Mouse (Mus musculus): Measurements from ENCODE around the gene Asap2. TPM values are rescaled to one million over a fixed set of nuclear protein-coding genes. Genes with fewer than 3 reads are reported as not detected.
A peak's percentile ranks its signal among the peaks of the same experiment; 100 is the strongest.
"Not testable (repeated sequence)": the region's sequence is repeated elsewhere in the genome, so short reads cannot be mapped to it uniquely, and the experiment has no call there.

Gene Asap2
- polyA plus RNA-seq (2016; fragmentation: Nextera tagmentation; extraction: Ambion mirVana) = 13.8 and 14.1 TPM in 2 replicates

DNA sequence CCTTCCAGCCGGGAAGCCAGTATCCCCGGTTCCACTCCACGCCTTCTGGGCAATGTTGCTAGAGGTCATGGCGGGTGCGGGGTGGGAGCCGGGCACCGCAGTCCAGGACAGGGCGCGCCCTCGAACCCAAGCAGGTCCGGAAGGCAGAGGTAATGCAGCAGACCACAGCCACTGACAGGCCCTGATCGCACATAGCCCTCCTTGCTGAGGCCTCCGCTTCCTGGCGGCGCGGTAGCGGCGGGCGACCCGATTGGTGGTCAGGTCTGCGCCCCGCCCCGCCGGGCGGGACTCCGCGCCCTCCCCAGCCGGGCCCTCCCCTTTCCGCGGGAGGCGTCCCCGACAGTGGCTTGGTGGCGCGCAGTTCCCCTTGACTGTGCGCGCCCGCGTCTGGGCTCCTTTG lies at the start of gene Asap2:
TSS of gene Asap2 (plus strand) at position 328 of the 400 bp plus-strand sequence.
- Histone ChIP-seq H3K4me3 (peak within 1 kb of the TSS; percentile 64), H3K27ac (peak within 1 kb of the TSS; percentile 86)
- under 1% methylated on average over 32 of the region's 38 CpGs for WGBS
- not testable (repeated sequence) for H3K36me3 ChIP-seq; H3K9me3 ChIP-seq; H3K27me3 ChIP-seq (ENCODE audit: insufficient read depth, poor library complexity, severe bottlenecking); H3K4me1 ChIP-seq (replicated peaks)
- peak; percentile 14 for DNase-seq (ENCODE audit: low spot score)

DNA sequence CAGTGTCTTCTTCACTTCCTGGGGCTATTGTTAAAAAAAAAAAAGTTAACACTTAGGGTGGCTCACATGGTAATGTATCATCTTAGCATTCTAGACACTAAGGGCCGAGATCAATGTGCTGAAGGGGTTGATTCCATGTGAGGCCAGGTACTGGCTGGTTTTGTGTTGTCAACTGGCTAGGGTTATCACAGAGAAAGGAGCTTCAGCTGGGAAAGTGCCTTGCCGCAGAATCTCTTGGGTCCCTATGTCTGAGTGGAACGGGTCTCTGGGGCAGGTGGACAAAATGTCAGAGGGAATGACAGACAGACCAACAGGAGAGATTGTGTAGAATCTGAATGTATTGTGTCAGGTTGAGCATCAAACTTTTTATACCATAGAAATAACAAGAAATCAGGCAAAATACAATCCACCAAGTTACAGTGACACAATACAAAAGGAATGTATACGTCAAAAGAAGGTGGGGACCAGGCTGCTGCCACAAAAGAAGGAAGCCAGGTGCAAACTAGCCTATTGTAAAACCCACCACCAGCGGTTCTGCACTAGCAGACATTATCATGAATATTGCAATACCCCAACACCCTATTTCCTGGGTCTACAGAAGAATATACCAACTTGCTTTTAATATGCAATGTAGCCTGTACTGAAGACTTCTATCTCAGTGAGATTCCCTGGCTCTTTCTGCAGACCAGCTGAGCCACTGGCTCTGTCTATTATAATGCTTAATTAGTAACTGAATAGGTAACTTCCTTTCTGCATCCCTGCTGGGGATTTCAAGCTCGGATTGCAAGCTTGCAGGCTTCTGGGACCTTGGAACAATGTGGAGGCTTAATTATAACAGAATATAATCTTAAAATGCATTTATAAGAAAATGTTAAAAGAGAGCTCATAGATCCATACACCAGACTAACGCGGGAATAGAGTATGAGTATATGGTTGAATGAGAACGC lies 42.9 kb upstream of the Asap2 start:
- H3K9me3 ChIP-seq; H3K4me3 ChIP-seq; H3K4me1 ChIP-seq (replicated peaks); H3K27ac ChIP-seq; DNase-seq (ENCODE audit: low spot score); H3K36me3 ChIP-seq; H3K27me3 ChIP-seq (ENCODE audit: insufficient read depth, poor library complexity, severe bottlenecking): not testable (repeated sequence)
- WGBS = 72% methylated on average over 9 of the region's 9 CpGs

DNA sequence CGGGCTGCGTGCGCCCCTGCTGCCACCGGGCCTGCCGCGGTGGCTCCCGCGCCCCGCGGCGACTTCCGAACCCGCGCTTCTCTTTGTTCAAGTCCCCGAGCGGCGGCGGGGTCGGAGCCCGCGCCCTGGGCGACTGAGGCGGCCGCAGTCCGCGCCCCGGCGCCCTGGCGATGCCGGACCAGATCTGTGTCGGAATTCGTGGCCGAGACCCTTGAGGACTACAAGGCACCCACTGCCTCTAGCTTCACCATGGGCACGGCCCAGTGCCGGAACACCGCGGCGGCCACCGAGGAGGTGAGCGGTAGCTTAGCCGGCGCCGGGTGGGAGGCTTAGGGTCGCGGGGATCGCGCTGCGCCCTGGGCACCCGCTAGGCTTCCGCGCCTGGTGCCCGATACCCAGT lies 320 bp downstream of the Asap2 start:
- DNase-seq (ENCODE audit: low spot score) = peak; percentile 43
- not testable (repeated sequence) for H3K27me3 ChIP-seq (ENCODE audit: insufficient read depth, poor library complexity, severe bottlenecking); H3K9me3 ChIP-seq; H3K4me1 ChIP-seq (replicated peaks); H3K36me3 ChIP-seq
- H3K4me3 ChIP-seq = peak overlapping the region; percentile 64
- under 1% methylated on average over 52 of the region's 52 CpGs for WGBS
- H3K27ac ChIP-seq = peak overlapping the region; percentile 86

DNA sequence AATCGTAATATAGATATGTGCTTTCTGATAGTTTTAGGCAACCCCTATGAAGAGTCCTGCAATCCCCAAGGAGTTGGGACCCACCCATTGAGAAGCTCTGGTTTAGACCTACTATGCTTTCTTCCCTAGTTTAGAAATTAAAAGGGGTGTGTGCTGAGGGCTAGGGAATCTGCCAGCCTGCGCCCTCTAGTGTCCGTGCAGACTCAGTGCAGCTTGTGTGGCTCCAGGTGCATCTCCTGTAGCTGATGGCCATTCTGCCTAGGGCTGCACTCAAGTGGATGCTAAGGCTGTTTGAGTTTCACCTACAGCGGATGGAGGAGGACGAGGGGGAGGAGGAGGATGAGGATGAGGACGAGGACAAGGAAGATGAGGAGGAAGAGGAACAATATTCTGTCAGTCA lies 40.6 kb downstream of the Asap2 start:
- H3K9me3 ChIP-seq = peaks cover 66% of the 10 kb centered on the region
- WGBS = 58% methylated on average over 6 of the region's 6 CpGs

DNA sequence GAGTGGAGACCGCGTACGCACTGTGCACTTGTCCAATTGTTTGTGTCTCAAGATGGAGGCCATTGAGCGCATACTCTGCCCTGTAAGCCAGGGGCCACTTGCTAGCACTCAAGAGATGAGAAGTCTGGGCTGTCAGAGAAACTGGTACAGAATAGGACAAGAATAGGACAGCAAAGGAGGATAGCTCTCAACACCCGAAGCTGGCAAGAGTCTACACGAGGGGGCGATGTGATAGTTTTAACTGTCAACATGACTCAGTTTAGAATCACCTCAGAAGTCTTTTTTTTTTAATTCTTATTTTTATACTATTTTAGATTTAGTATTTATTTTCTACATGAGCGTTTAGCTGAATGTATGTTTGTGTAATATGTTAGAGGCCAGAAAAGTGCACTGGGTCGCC lies 56.5 kb downstream of the Asap2 start:
- peaks cover 17% of the 10 kb centered on the region; the same call in 1 of the 2 replicates for H3K9me3 ChIP-seq
- H3K27ac ChIP-seq; H3K27me3 ChIP-seq (ENCODE audit: insufficient read depth, poor library complexity, severe bottlenecking); DNase-seq (ENCODE audit: low spot score); H3K4me3 ChIP-seq; H3K36me3 ChIP-seq; H3K4me1 ChIP-seq (replicated peaks): not testable (repeated sequence)
- 95% methylated on average over 9 of the region's 9 CpGs for WGBS

More for the DNA sequence above, 40.6 kb downstream of the Asap2 start:
- not testable (repeated sequence) for DNase-seq (ENCODE audit: low spot score); H3K27me3 ChIP-seq (ENCODE audit: insufficient read depth, poor library complexity, severe bottlenecking); H3K27ac ChIP-seq; H3K4me1 ChIP-seq (replicated peaks); H3K4me3 ChIP-seq
- peaks cover 30% of the 10 kb centered on the region for H3K36me3 ChIP-seq

DNA sequence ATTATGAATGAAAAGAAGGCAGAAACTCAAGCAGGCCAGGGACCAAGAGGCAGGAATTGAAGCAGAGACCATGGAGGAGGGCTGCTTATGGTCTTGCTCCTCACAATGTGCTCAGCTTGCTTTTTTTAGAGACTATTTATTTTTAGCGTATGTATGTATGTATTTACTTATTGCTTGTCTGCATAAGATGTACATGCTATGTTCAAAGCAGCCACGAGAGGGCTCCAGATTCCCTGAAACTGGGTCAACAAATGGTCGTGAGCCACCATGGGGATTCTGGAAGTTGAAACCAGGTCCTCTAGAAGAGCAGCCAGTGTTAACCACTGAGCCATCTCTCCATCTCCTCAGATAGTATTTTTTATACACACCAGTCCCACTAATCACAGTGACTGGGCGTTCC lies 85.5 kb downstream of the Asap2 start:
- H3K27me3 ChIP-seq (ENCODE audit: insufficient read depth, poor library complexity, severe bottlenecking); H3K36me3 ChIP-seq; H3K9me3 ChIP-seq; H3K27ac ChIP-seq; H3K4me3 ChIP-seq; H3K4me1 ChIP-seq (replicated peaks): not testable (repeated sequence)
- WGBS = 45% methylated on average over 4 of the region's 4 CpGs
- peak; percentile 38 for DNase-seq (ENCODE audit: low spot score)

DNA sequence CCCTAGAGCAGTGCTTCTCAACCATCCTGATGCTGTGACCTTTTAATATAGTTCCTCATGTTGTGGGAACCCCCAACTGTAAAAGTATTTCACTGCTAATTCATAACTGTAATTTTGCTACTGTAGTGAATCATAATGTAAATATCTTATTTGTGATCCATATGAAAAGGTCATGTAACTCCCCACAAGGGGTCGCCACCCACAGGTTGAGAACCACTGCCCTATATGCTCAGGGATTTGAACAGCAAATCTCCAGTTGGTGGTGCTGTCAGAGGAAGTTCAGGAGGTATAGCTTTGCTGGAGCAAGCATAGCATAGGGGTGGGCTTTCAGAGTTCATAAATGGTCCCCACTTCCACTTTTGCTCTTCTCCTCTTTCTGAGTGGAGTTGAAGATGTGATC lies 99.9 kb downstream of the Asap2 start:
- H3K27ac ChIP-seq; DNase-seq (ENCODE audit: low spot score); H3K27me3 ChIP-seq (ENCODE audit: insufficient read depth, poor library complexity, severe bottlenecking); H3K4me1 ChIP-seq (replicated peaks); H3K36me3 ChIP-seq; H3K4me3 ChIP-seq; H3K9me3 ChIP-seq: not testable (repeated sequence)
- 16% methylated on average over 1 of the region's 1 CpGs for WGBS

DNA sequence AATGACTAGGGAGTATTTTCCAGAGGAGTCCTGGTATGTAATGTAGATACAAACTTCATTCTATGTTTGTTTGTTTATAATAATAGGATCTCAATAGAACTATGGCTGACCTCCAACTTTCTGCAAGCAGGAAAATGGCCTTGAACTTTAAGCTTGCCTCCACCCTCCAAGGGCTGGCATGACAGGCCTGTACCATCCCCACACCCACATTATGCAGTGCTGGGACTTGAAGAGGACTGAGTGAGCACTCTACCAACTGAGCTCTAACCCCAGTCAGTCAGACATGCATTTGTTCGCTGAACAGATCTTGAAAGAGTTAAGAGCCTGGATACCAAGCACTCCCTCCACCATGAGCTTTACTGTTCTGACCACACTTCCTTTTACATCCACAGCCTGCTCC lies 102.2 kb downstream of the Asap2 start:
- not testable (repeated sequence) for H3K36me3 ChIP-seq; H3K4me1 ChIP-seq (replicated peaks); H3K27me3 ChIP-seq (ENCODE audit: insufficient read depth, poor library complexity, severe bottlenecking); DNase-seq (ENCODE audit: low spot score); H3K9me3 ChIP-seq; H3K4me3 ChIP-seq; H3K27ac ChIP-seq
- WGBS = 79% methylated on average over 1 of the region's 1 CpGs

DNA sequence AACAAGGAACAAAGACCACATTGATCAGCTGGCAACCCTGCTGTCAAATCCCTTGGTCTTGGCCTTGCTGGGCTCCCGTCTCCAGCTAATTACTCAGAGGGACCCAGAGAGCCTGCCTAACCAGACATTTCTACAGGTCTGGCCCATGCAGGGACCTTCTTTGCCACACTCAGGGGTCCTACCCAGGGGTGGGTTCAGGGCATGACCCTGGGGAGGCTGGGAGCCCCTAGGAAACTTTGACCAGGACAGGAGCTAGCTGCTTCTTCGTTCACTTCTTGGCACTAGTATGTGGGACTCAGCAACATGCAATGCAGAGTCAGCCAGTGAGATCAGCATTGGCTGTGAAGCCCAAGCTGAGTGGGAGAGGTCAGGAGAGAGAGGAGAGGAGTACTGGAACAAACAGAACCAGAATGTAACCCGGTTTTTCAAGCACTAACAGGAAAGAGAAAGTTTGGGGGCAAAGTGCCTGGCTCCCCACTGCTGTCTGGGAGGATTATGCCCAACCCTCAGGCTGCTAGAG lies 107.6 kb downstream of the Asap2 start:
- not testable (repeated sequence) for H3K4me3 ChIP-seq; H3K27ac ChIP-seq; H3K9me3 ChIP-seq; H3K27me3 ChIP-seq (ENCODE audit: insufficient read depth, poor library complexity, severe bottlenecking); H3K36me3 ChIP-seq; H3K4me1 ChIP-seq (replicated peaks); DNase-seq (ENCODE audit: low spot score)
- 47% methylated on average over 3 of the region's 3 CpGs for WGBS

DNA sequence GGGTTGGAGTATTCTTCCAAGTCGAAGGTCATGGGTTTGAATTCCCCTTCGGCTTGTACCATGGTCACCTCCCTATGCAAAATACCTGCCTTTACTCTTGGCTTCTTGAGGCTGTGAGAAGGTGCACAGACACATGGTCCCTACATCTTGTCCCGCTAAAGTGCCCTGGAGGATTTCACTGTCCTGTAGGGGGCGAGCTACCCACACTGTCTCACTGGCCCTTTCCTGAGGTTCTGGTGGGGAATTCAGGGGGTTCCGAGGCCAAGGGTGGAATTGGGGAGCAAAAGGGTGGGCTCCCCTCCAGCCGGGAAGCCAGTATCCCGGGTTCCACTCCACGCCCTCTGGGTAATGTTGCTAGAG lies 120.8 kb downstream of the Asap2 start:
- 4% methylated on average over 8 of the region's 8 CpGs for WGBS
- H3K9me3 ChIP-seq; H3K36me3 ChIP-seq; H3K27me3 ChIP-seq (ENCODE audit: insufficient read depth, poor library complexity, severe bottlenecking); DNase-seq (ENCODE audit: low spot score): not testable (repeated sequence)
- Histone ChIP-seq H3K4me1 (replicated peaks) (peaks cover 18% of the 10 kb centered on the region), H3K27ac (peak overlapping the region; percentile 95), H3K4me3 (peak overlapping the region; percentile 87)

DNA sequence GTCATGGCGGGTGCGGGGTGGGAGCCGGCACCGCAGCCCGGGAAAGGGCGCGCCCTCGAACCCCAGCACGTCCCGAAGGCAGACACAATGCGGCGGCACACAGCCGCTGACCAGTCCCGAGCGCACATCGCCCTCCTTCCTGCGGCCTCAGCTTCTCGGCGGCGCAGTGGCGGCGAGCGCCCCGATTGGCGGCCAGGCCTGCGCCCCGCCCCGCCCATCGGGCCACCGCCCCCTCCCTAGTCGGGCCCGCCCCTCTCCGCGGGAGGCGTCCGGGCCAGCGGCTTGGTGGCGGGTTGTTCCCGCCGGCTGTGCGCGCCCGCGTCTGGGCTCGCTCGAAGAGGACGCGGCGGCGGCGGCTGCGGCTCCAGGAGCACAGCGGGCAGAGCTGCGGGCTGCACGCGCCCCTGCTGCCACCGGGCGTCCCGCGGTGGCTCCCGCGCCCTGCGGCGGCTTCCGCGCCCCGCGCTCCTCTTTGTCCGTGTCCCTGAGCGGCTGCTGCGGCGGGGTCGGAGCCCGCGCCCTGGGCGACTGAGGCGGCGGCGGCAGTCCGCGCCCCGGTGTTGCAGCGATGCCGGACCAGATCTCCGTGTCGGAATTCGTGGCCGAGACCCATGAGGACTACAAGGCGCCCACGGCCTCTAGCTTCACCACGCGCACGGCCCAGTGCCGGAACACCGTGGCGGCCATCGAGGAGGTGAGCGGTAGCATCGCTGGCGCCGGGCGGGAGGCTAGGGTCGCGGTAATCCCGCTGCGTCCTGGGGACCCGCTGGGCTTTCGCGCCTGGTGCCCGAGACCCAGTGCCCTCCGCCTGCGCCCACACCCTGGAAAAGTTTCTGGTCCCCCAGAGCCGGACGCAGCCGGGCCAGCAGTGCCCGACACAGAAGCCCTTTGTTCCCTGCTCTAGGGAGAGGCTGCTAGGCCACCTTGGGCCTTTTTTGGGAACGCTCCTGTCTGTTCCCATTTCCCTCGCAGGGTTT lies 121.5 kb downstream of the Asap2 start:
- H3K4me1 ChIP-seq (replicated peaks) = peaks cover 23% of the 10 kb centered on the region
- under 1% methylated on average over 118 of the region's 118 CpGs for WGBS
- H3K27ac ChIP-seq = peak overlapping the region; percentile 95
- no peaks in the 10 kb centered on the region for H3K27me3 ChIP-seq (ENCODE audit: insufficient read depth, poor library complexity, severe bottlenecking)
- H3K9me3 ChIP-seq = peaks cover 2% of the 10 kb centered on the region; the same call in 1 of the 2 replicates
- peak overlapping the region; percentile 87 for H3K4me3 ChIP-seq
- H3K36me3 ChIP-seq = no peaks in the 10 kb centered on the region
- peak; percentile 89 for DNase-seq (ENCODE audit: low spot score)

DNA sequence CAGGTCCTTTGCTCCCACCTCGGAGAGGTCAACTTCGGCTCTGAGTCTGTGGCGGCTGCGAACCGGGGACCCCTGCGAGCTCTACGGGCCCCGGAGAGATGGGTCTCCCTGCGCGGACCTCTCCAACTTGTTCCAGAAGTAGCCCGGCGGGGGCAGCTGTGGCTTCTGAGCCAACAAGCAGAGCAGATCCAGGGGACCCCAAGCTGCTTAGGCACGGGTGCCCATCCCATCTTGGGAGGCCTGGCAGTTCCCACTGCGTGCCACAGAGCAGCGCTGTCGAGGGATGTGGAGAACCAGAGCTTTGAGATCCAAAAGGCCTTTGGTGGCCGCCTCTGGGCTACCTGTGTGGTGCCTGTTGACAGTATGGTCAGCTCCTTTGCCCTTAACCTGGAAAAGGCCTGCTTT lies 122.2 kb downstream of the Asap2 start:
- H3K36me3 ChIP-seq = no peaks in the 10 kb centered on the region
- peak; percentile 78 for DNase-seq (ENCODE audit: low spot score)
- WGBS = under 1% methylated on average over 17 of the region's 17 CpGs
- peak overlapping the region; percentile 95 for H3K27ac ChIP-seq
- peaks cover 2% of the 10 kb centered on the region; the same call in 1 of the 2 replicates for H3K9me3 ChIP-seq
- peaks cover 23% of the 10 kb centered on the region for H3K4me1 ChIP-seq (replicated peaks)
- H3K4me3 ChIP-seq = peak overlapping the region; percentile 87
- no peaks in the 10 kb centered on the region for H3K27me3 ChIP-seq (ENCODE audit: insufficient read depth, poor library complexity, severe bottlenecking)
